Mouse (Mus musculus) inflammation-experienced regulatory T-cells (primary cell): ENCODE measurements around the gene Rhox4g. TPM values are rescaled to one million over a fixed set of nuclear protein-coding genes. Genes with fewer than 3 reads are reported as not detected.

Experiments used
- polyA plus RNA-seq, 2 experiments: library from polyadenylated mRNA; unstranded; fragments of 100-300 nt; shearing (Covaris generic); gene quantifications; one replicate each; pipeline ENCODE4 v1.2.1; 2017

Gene Rhox4g
- polyA plus RNA-seq, result not detected

DNA sequence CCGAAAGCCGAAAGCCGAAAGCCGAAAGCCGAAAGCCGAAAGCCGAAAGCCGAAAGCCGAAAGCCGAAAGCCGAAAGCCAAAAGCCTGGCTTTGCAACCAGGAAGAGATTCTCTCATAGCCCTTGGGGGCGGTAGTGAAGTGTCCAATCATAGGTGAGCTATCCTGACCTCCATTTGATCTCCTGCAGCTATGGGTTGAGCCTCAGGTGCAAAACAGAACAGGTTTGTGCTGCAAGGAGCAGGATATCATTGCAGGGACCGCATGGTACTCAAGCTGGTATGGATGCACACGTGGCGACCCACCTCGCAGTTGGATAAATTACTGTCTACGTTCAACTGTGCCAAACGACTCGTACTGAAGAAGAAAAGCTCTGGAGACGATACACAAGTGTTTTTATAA, at the start of gene Rhox4g:
TSS of gene Rhox4g (minus strand) at position 101 of the 400 bp plus-strand sequence.

DNA sequence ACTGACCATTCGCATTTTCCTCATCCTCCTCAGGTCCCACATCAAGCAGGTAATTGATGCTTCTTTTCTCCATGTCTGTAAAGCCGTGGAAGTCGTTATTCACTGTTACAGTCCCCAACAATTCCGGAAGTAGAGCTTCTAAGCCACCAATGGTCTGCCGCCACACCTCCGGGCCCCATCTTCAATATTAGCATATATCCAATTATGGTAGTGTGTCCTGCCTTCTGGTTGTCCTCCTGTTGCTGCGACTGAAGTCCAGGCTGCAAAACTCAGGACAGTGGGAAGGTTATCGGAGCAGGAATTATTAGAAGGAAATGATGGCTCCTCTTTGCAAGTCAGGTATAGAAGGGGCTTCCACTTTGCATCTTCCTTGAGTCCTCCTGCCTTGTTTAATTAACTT, 22.1 kb upstream of the Rhox4g start, which contains the start of gene Rhox2h:
TSS of gene Rhox2h (minus strand) at position 101 of the 400 bp plus-strand sequence.

DNA sequence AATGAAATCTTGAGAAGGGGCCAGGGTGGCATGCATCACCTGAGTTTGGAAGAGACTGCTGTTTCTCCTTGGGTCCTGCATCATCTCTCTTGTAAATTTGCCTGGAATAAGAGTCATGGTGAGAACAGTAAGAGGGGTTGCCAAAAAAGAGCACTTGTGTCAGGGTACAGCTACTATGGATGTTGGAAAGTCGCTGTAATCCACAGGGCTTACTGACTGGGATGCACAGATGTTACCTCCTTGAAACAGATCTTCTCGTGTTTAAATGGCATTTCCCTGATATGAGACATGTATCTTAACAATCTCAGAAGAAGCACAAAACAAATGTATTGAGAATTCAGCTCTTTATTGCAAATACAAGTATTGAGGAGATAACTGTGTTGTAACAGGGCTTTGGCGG, 17.5 kb upstream of the Rhox4g start, which contains the start of gene Rhox3h:
TSS of gene Rhox3h (minus strand) at position 101 of the 400 bp plus-strand sequence.

DNA sequence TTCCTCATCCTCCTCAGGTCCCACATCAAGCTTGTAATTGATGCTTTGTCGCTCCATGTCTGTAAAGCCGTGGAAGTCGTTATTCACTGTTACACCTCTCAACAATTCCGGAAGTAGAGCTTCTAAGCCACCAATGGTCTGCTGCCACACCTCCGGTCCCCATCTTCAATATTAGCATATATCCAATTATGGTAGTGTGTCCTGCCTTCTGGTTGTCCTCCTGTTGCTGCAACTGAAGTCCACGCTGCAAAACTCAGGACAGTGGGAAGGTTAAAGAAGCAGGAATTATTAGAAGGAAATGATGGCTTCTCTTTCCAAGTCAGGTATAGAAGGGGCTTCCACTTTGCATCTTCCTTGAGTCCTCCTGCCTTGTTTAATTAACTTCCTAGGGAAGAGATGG, 7.8 kb downstream of the Rhox4g start, which contains the start of gene Rhox2g:
TSS of gene Rhox2g (minus strand) at position 101 of the 400 bp plus-strand sequence.

DNA sequence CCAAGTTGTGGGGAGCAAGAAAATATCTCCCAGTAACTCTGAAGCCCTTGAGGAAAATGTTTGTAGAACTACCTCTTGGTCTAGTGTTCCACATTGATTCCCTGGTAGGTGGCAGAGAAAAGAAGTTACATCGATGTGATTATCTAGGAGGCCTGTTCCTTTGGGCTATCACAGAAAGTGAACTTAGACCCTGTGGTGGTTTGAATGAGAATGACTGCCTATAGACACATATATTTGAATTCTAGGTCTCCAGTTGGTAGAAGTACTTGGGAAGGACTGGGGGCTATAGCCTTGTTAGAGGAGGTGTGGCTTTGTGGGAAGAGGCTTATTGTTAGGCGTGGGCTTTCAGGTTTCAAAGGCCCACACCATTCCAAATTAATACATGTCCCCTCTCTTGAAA, 22.6 kb downstream of the Rhox4g start, which contains the start of gene Rhox3g:
TSS of gene Rhox3g (minus strand) at position 101 of the 400 bp plus-strand sequence.

DNA sequence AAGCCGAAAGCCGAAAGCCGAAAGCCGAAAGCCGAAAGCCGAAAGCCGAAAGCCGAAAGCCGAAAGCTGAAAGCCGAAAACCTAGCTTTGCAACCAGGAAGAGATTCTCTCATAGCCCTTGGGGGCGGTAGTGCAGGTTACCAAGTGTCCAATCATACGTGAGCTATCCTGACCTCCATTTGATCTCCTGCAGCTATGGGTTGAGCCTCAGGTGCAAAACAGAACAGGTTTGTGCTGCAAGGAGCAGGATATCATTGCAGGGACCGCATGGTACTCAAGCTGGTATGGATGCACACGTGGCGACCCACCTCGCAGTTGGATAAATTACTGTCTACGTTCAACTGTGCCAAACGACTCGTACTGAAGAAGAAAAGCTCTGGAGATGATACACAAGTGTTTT, 43.5 kb downstream of the Rhox4g start, which contains the start of gene Rhox4f:
TSS of gene Rhox4f (minus strand) at position 101 of the 400 bp plus-strand sequence.

Other genes starting within 250 kb of the Rhox4g start
- not detected for gene Rhox2b, start 239.3 kb downstream of the Rhox4g start, polyA plus RNA-seq
- gene Rhox4b, start 218.8 kb downstream of the Rhox4g start, polyA plus RNA-seq, result 1 to 10 TPM in 1 of 2 experiments, not detected in 1; 1.8 TPM
- gene Rhox2c, start 197.6 kb downstream of the Rhox4g start, polyA plus RNA-seq, result not detected
- gene Rhox3c, start 192.7 kb downstream of the Rhox4g start, polyA plus RNA-seq, result 1 to 10 TPM in 1 of 2 experiments, not detected in 1; 1.5 TPM
- under 1 TPM in 1 of 2 experiments, not detected in 1; 0.10 TPM for gene Rhox4c, start 171.0 kb downstream of the Rhox4g start, polyA plus RNA-seq
- not detected for gene Rhox2d, start 157.9 kb downstream of the Rhox4g start, polyA plus RNA-seq
- under 1 TPM; 0.34 to 0.47 TPM for gene Rhox4d, start 137.0 kb downstream of the Rhox4g start, polyA plus RNA-seq
- not detected for gene Rhox2e, start 120.9 kb downstream of the Rhox4g start, polyA plus RNA-seq
- not detected for gene Rhox3e, start 109.3 kb downstream of the Rhox4g start, polyA plus RNA-seq
- 1 to 10 TPM in 1 of 2 experiments, under 1 TPM in 1; 0.35 to 2.6 TPM for gene Rhox4e, start 93.9 kb downstream of the Rhox4g start, polyA plus RNA-seq
- gene Rhox2f, start 79.9 kb downstream of the Rhox4g start, polyA plus RNA-seq, result not detected
- not detected for gene Rhox3f, start 70.3 kb downstream of the Rhox4g start, polyA plus RNA-seq
- not detected for gene Rhox4f, start 43.6 kb downstream of the Rhox4g start, polyA plus RNA-seq
- not detected for gene Rhox3g, start 22.7 kb downstream of the Rhox4g start, polyA plus RNA-seq
- not detected for gene Rhox2g, start 7.9 kb downstream of the Rhox4g start, polyA plus RNA-seq
- gene Rhox3h, start 17.4 kb upstream of the Rhox4g start, polyA plus RNA-seq, result not detected
- gene Rhox2h, start 21.9 kb upstream of the Rhox4g start, polyA plus RNA-seq, result not detected
- not detected for gene Rhox5, start 153.5 kb upstream of the Rhox4g start, polyA plus RNA-seq
- under 1 TPM in 1 of 2 experiments, not detected in 1; 0.39 TPM for gene Rhox6, start 175.6 kb upstream of the Rhox4g start, polyA plus RNA-seq
- 1 to 10 TPM in 1 of 2 experiments, under 1 TPM in 1; 0.34 to 1.2 TPM for gene Rhox7a, start 180.4 kb upstream of the Rhox4g start, polyA plus RNA-seq
- gene Rhox8, start 227.6 kb upstream of the Rhox4g start, polyA plus RNA-seq, result not detected
- gene Rhox7b, start 245.9 kb upstream of the Rhox4g start, polyA plus RNA-seq, result under 1 TPM in 1 of 2 experiments, not detected in 1; 0.24 TPM